Mouse (Mus musculus) CH12.LX (cell line): ENCODE data around the gene Dgat2l6. TPM values are rescaled to one million over a fixed set of nuclear protein-coding genes. Genes with fewer than 3 reads are reported as not detected.

Source experiments
- DNase-seq: peaks from one replicate; pipeline ENCODE4 v3.0.0-alpha.2; 2013; ENCODE audit errors: extremely low read depth
- H3K27ac ChIP-seq: 2 replicates; pipeline ENCODE4 v1.5.1; 2012; ENCODE audit warnings: low read depth, mild to moderate bottlenecking, control low read depth, moderate library complexity; ENCODE audit not compliant: insufficient read depth
- H3K27me3 ChIP-seq: replicated peaks from 2 replicates; pipeline ENCODE3; 2012; ENCODE audit warnings: inconsistent platforms
- H3K36me3 ChIP-seq, 2 experiments: replicated peaks in 1 of 2; 2 replicates each; pipeline versions ENCODE3 to v1.6.1; 2012; ENCODE audit warnings: inconsistent platforms in 1 of 2, low read length in 1 of 2, mild to moderate bottlenecking in 1 of 2, mixed read lengths in 1 of 2, moderate library complexity in 1 of 2; ENCODE audit not compliant: control insufficient read depth in 1 of 2, insufficient read depth in 1 of 2
- H3K4me1 ChIP-seq, 2 experiments: 2 replicates each; pipeline ENCODE4 v1.6.1; 2012; ENCODE audit warnings: inconsistent platforms in 1 of 2, moderate library complexity in 1 of 2; ENCODE audit not compliant: insufficient read depth in 2 of 2, control insufficient read depth in 1 of 2
- H3K4me2 ChIP-seq: 2 replicates; pipeline ENCODE4 v1.6.1; 2012; ENCODE audit warnings: low read depth, mild to moderate bottlenecking, control low read depth; ENCODE audit not compliant: poor library complexity, insufficient read depth, severe bottlenecking
- H3K4me3 ChIP-seq, 3 experiments: fragments of 150-350 bp in 1 of 3; sonication (generic) in 1 of 3; replicated peaks in 1 of 3; 2 replicates each; pipeline versions ENCODE3 to v1.5.1; 2011 to 2012; ENCODE audit warnings: low read depth in 2 of 3, low read length in 2 of 3, mild to moderate bottlenecking in 2 of 3, moderate library complexity in 2 of 3, control low read depth in 1 of 3, improper control_type of control experiment in 1 of 3, inconsistent platforms in 1 of 3, mixed read lengths in 1 of 3; ENCODE audit not compliant: poor library complexity in 1 of 3
- H3K79me2 ChIP-seq: replicated peaks from 2 replicates; pipeline ENCODE4 v1.6.1; 2012; ENCODE audit warnings: mild to moderate bottlenecking, moderate library complexity; ENCODE audit not compliant: control insufficient read depth, poor library complexity, insufficient read depth, severe bottlenecking; ENCODE audit errors: extremely low read depth
- H3K9ac ChIP-seq: 2 replicates; pipeline ENCODE4 v1.6.1; 2012; ENCODE audit warnings: low read depth, mild to moderate bottlenecking, control low read depth, moderate library complexity; ENCODE audit not compliant: insufficient read depth
- H3K9me3 ChIP-seq: replicated peaks from 2 replicates; pipeline ENCODE3; 2012; ENCODE audit warnings: low read length, inconsistent platforms, mixed read lengths
- JUND ChIP-seq: conservative IDR thresholded peaks from 2 replicates; pipeline ENCODE4 v1.6.1; 2011; ENCODE audit warnings: low read depth, low read length, improper control_type of control experiment
- dilution Hi-C: fragments of 300-500 bp; cut with MboI; formaldehyde crosslinking; loops from 2 replicates; pipeline ENCODE4 v1.14.3; 2020; ENCODE audit warnings: low sequenced_read_pairs; ENCODE audit not compliant: extremely low pct_unique_long_range_greater_than_20kb, extremely low pct_ligation_motif_present
- in situ Hi-C: fragments of 300-500 bp; cut with MboI; formaldehyde crosslinking; loops from 3 replicates; pipeline ENCODE4 v1.14.3; 2019; ENCODE audit warnings: low sequenced_read_pairs, low pct_ligation_motif_present, low pct_unique_long_range_greater_than_20kb, mixed read lengths
- polyA plus RNA-seq: library from polyadenylated mRNA; unstranded; fragments of >175 nt; gene quantifications from 2 replicates; pipeline ENCODE4 v1.2.1, GENCODE M21; 2012; ENCODE audit warnings: low read depth; ENCODE audit not compliant: insufficient read length
- total RNA-seq, 2 experiments: library from RNA; depleted of rRNA; stranded (reverse); fragments of 300-350 nt in 1 of 2; fragments of >200 nt in 1 of 2; gene quantifications; 2 replicates each; pipeline ENCODE4 v1.2.3; 2012 to 2014

Dgat2l6 gene
- total and polyA plus RNA-seq, 3 experiments, result 0.07 TPM; not detected in 2

- H3K4me1 ChIP-seq, result no peaks in the 10 kb centered on the region
- H3K27ac ChIP-seq, result no peak within 1 kb of the TSS
- DNase-seq, result no peak
- no peaks in the 10 kb centered on the region for H3K79me2 ChIP-seq
- no peak within 1 kb of the TSS for H3K4me3 ChIP-seq
- no peaks in the 10 kb centered on the region for H3K9me3 ChIP-seq
- in situ Hi-C loops (no loop called here), dilution Hi-C loops (no loop called here)
- no peaks in the 10 kb centered on the region for H3K27me3 ChIP-seq
- no peaks in the 10 kb centered on the region for H3K36me3 ChIP-seq
- no peak for TF ChIP-seq JUND
- no peak within 1 kb of the TSS for H3K9ac ChIP-seq
- no peak within 1 kb of the TSS for H3K4me2 ChIP-seq
These were observed 70.2 kb downstream of the Dgat2l6 start, which contains the start of gene P2ry4 for GRCm38 (mm10) chrX:100594791-100595190. Gene P2ry4 (minus strand): TSS chrX:100594869.

Other genes starting within 250 kb of the Dgat2l6 start
- not detected in 2 replicates for gene Otud6a, start 95.8 kb upstream of the Dgat2l6 start, total RNA-seq (2012; rRNA removed)
- not detected in 2 replicates for gene Otud6a, start 95.8 kb upstream of the Dgat2l6 start, total RNA-seq (2014; rRNA removed)
- not detected in 2 replicates for gene Otud6a, start 95.8 kb upstream of the Dgat2l6 start, polyA plus RNA-seq
- 0.92 and 1.1 TPM in 2 replicates for gene Awat2, start 82.1 kb upstream of the Dgat2l6 start, total RNA-seq (2012; rRNA removed)
- 1.0 and 2.0 TPM in 2 replicates for gene Awat2, start 82.1 kb upstream of the Dgat2l6 start, total RNA-seq (2014; rRNA removed)
- gene Awat2, start 82.1 kb upstream of the Dgat2l6 start, polyA plus RNA-seq, result 0.50 and 0.67 TPM in 2 replicates
- 64.2 and 72.7 TPM in 2 replicates for gene Igbp1, start 30.5 kb upstream of the Dgat2l6 start, total RNA-seq (2012; rRNA removed)
- 116 and 124 TPM in 2 replicates for gene Igbp1, start 30.5 kb upstream of the Dgat2l6 start, total RNA-seq (2014; rRNA removed)
- 92.6 and 95.0 TPM in 2 replicates for gene Igbp1, start 30.5 kb upstream of the Dgat2l6 start, polyA plus RNA-seq
- not detected in 2 replicates for gene Awat1, start 47.4 kb downstream of the Dgat2l6 start, total RNA-seq (2012; rRNA removed)
- not detected in 2 replicates for gene Awat1, start 47.4 kb downstream of the Dgat2l6 start, total RNA-seq (2014; rRNA removed)
- not detected in 2 replicates for gene Awat1, start 47.4 kb downstream of the Dgat2l6 start, polyA plus RNA-seq
- gene P2ry4, start 70.0 kb downstream of the Dgat2l6 start, total RNA-seq (2012; rRNA removed), result not detected in 2 replicates
- gene P2ry4, start 70.0 kb downstream of the Dgat2l6 start, total RNA-seq (2014; rRNA removed), result not detected in 2 replicates
- not detected in 2 replicates for gene P2ry4, start 70.0 kb downstream of the Dgat2l6 start, polyA plus RNA-seq
- gene Arr3, start 80.7 kb downstream of the Dgat2l6 start, total RNA-seq (2012; rRNA removed), result not detected in 2 replicates
- gene Arr3, start 80.7 kb downstream of the Dgat2l6 start, total RNA-seq (2014; rRNA removed), result not detected in 2 replicates
- not detected in 2 replicates for gene Arr3, start 80.7 kb downstream of the Dgat2l6 start, polyA plus RNA-seq
- gene Kif4, start 100.9 kb downstream of the Dgat2l6 start, total RNA-seq (2012; rRNA removed), result 24.0 and 27.1 TPM in 2 replicates
- 29.5 and 32.2 TPM in 2 replicates for gene Kif4, start 100.9 kb downstream of the Dgat2l6 start, total RNA-seq (2014; rRNA removed)
- gene Kif4, start 100.9 kb downstream of the Dgat2l6 start, polyA plus RNA-seq, result 34.6 and 38.8 TPM in 2 replicates
- 33.8 and 47.0 TPM in 2 replicates for gene Pdzd11, start 101.7 kb downstream of the Dgat2l6 start, total RNA-seq (2012; rRNA removed)
- 77.0 and 78.9 TPM in 2 replicates for gene Pdzd11, start 101.7 kb downstream of the Dgat2l6 start, total RNA-seq (2014; rRNA removed)
- 62.4 and 77.2 TPM in 2 replicates for gene Pdzd11, start 101.7 kb downstream of the Dgat2l6 start, polyA plus RNA-seq
- not detected in 2 replicates for gene Gdpd2, start 205.0 kb downstream of the Dgat2l6 start, total RNA-seq (2012; rRNA removed)
- gene Gdpd2, start 205.0 kb downstream of the Dgat2l6 start, total RNA-seq (2014; rRNA removed), result not detected in 2 replicates
- 0.09 TPM in 1 of 2 replicates, not detected in the other for gene Gdpd2, start 205.0 kb downstream of the Dgat2l6 start, polyA plus RNA-seq
- 7.6 and 8.4 TPM in 2 replicates for gene Dlg3, start 242.9 kb downstream of the Dgat2l6 start, total RNA-seq (2012; rRNA removed)
- 8.3 and 8.7 TPM in 2 replicates for gene Dlg3, start 242.9 kb downstream of the Dgat2l6 start, total RNA-seq (2014; rRNA removed)
- gene Dlg3, start 242.9 kb downstream of the Dgat2l6 start, polyA plus RNA-seq, result 12.1 and 13.8 TPM in 2 replicates